Mouse (Mus musculus): ENCODE results near the gene Zfp367. TPM values are rescaled to one million over a fixed set of nuclear protein-coding genes. Genes with fewer than 3 reads are reported as not detected.

Zfp367 gene
- polyA plus RNA-seq, 1 experiment: 15.5 TPM

GRCm38 (mm10) chr13:64092752-64093151 lies 60.2 kb downstream of the Zfp367 start:
- Histone ChIP-seq H3K4me3 (ENCODE audit: insufficient read depth, low read depth, low read length) (no peak overlapping the region), H3K4me1 (ENCODE audit: control insufficient read depth, insufficient read depth, low read length) (no peaks in the 10 kb centered on the region), H3K27me3 (replicated peaks; ENCODE audit: control insufficient read depth, insufficient read depth, low read length) (no peaks in the 10 kb centered on the region; the same call in 1 of the 2 replicates), H3K36me3 (ENCODE audit: control insufficient read depth, insufficient read depth, low read length) (peaks cover 1% of the 10 kb centered on the region; the same call in 1 of the 2 replicates), H3K27ac (ENCODE audit: insufficient read depth, low read depth, low read length) (no peak overlapping the region)
- DNase-seq: no peak
- TF ChIP-seq POLR2A (IDR thresholded peaks at IDR 0.05; ENCODE audit: low read depth, low read length) (no peak), CTCF (conservative IDR thresholded peaks at IDR 0.05; ENCODE audit: insufficient read depth, insufficient read length, low read depth, low read length) (no peak)
- WGBS: 61% methylated on average over 6 of the region's 6 CpGs

GRCm38 (mm10) chr13:64092141-64092540 lies 60.9 kb downstream of the Zfp367 start:
- H3K4me1 ChIP-seq (ENCODE audit: control insufficient read depth, insufficient read depth, low read length): no peaks in the 10 kb centered on the region
- no peak overlapping the region for H3K27ac ChIP-seq (ENCODE audit: insufficient read depth, low read depth, low read length)
- 61% methylated on average over 3 of the region's 3 CpGs for WGBS
- H3K27me3 ChIP-seq (replicated peaks; ENCODE audit: control insufficient read depth, insufficient read depth, low read length): no peaks in the 10 kb centered on the region; the same call in 1 of the 2 replicates
- H3K4me3 ChIP-seq (ENCODE audit: insufficient read depth, low read depth, low read length): no peak overlapping the region
- TF ChIP-seq POLR2A (IDR thresholded peaks at IDR 0.05; ENCODE audit: low read depth, low read length) (no peak), CTCF (conservative IDR thresholded peaks at IDR 0.05; ENCODE audit: insufficient read depth, insufficient read length, low read depth, low read length) (no peak)
- H3K36me3 ChIP-seq (ENCODE audit: control insufficient read depth, insufficient read depth, low read length): no peaks in the 10 kb centered on the region
- DNase-seq: no peak

- Histone ChIP-seq H3K27me3 (replicated peaks; ENCODE audit: control insufficient read depth, insufficient read depth, low read length) (no peaks in the 10 kb centered on the region; the same call in 1 of the 2 replicates), H3K4me3 (ENCODE audit: insufficient read depth, low read depth, low read length) (no peak overlapping the region), H3K36me3 (ENCODE audit: control insufficient read depth, insufficient read depth, low read length) (no peaks in the 10 kb centered on the region), H3K4me1 (ENCODE audit: control insufficient read depth, insufficient read depth, low read length) (no peaks in the 10 kb centered on the region), H3K27ac (ENCODE audit: insufficient read depth, low read depth, low read length) (no peak overlapping the region)
- WGBS: 87% methylated on average over 7 of the region's 7 CpGs
- TF ChIP-seq POLR2A (IDR thresholded peaks at IDR 0.05; ENCODE audit: low read depth, low read length): no peak
- TF ChIP-seq CTCF (conservative IDR thresholded peaks at IDR 0.05; ENCODE audit: insufficient read depth, insufficient read length, low read depth, low read length): no peak
- no peak for DNase-seq
Measured at GRCm38 (mm10) chr13:64091006-64091405, 62.0 kb downstream of the Zfp367 start.

GRCm38 (mm10) chr13:64090278-64090677 lies 62.7 kb downstream of the Zfp367 start:
- Histone ChIP-seq H3K36me3 (ENCODE audit: control insufficient read depth, insufficient read depth, low read length) (no peaks in the 10 kb centered on the region), H3K27ac (ENCODE audit: insufficient read depth, low read depth, low read length) (no peak overlapping the region), H3K4me3 (ENCODE audit: insufficient read depth, low read depth, low read length) (no peak overlapping the region), H3K4me1 (ENCODE audit: control insufficient read depth, insufficient read depth, low read length) (no peaks in the 10 kb centered on the region), H3K27me3 (replicated peaks; ENCODE audit: control insufficient read depth, insufficient read depth, low read length) (no peaks in the 10 kb centered on the region; the same call in 1 of the 2 replicates)
- no peak for DNase-seq
- 64% methylated on average over 5 of the region's 5 CpGs for WGBS
- TF ChIP-seq CTCF (conservative IDR thresholded peaks at IDR 0.05; ENCODE audit: insufficient read depth, insufficient read length, low read depth, low read length) (no peak), POLR2A (IDR thresholded peaks at IDR 0.05; ENCODE audit: low read depth, low read length) (no peak)

GRCm38 (mm10) chr13:64089130-64089529 lies 63.9 kb downstream of the Zfp367 start, which contains the start of gene Hsd17b3:
Hsd17b3 (minus strand) TSS chr13:64089230.
- no peaks in the 10 kb centered on the region for H3K36me3 ChIP-seq (ENCODE audit: control insufficient read depth, insufficient read depth, low read length)
- H3K27ac ChIP-seq (ENCODE audit: insufficient read depth, low read depth, low read length): no peak within 1 kb of the TSS
- DNase-seq: no peak
- H3K4me3 ChIP-seq (ENCODE audit: insufficient read depth, low read depth, low read length): no peak within 1 kb of the TSS
- no peaks in the 10 kb centered on the region; the same call in 1 of the 2 replicates for H3K27me3 ChIP-seq (replicated peaks; ENCODE audit: control insufficient read depth, insufficient read depth, low read length)
- WGBS: 78% methylated on average over 4 of the region's 4 CpGs
- TF ChIP-seq POLR2A (IDR thresholded peaks at IDR 0.05; ENCODE audit: low read depth, low read length) (no peak), CTCF (conservative IDR thresholded peaks at IDR 0.05; ENCODE audit: insufficient read depth, insufficient read length, low read depth, low read length) (no peak)
- H3K4me1 ChIP-seq (ENCODE audit: control insufficient read depth, insufficient read depth, low read length): no peaks in the 10 kb centered on the region

- DNase-seq: no peak
- TF ChIP-seq POLR2A (IDR thresholded peaks at IDR 0.05; ENCODE audit: low read depth, low read length) (no peak), CTCF (conservative IDR thresholded peaks at IDR 0.05; ENCODE audit: insufficient read depth, insufficient read length, low read depth, low read length) (no peak)
- 87% methylated on average over 7 of the region's 7 CpGs for WGBS
- Histone ChIP-seq H3K4me3 (ENCODE audit: insufficient read depth, low read depth, low read length) (no peak overlapping the region), H3K27me3 (replicated peaks; ENCODE audit: control insufficient read depth, insufficient read depth, low read length) (no peaks in the 10 kb centered on the region), H3K27ac (ENCODE audit: insufficient read depth, low read depth, low read length) (no peak overlapping the region), H3K36me3 (ENCODE audit: control insufficient read depth, insufficient read depth, low read length) (no peaks in the 10 kb centered on the region), H3K4me1 (ENCODE audit: control insufficient read depth, insufficient read depth, low read length) (no peaks in the 10 kb centered on the region)
Measured at GRCm38 (mm10) chr13:64088057-64088456, 64.9 kb downstream of the Zfp367 start.

- no peak overlapping the region for H3K27ac ChIP-seq (ENCODE audit: insufficient read depth, low read depth, low read length)
- H3K4me3 ChIP-seq (ENCODE audit: insufficient read depth, low read depth, low read length): no peak overlapping the region
- no peaks in the 10 kb centered on the region for H3K36me3 ChIP-seq (ENCODE audit: control insufficient read depth, insufficient read depth, low read length)
- peak; percentile 78 for DNase-seq
- TF ChIP-seq POLR2A (IDR thresholded peaks at IDR 0.05; ENCODE audit: low read depth, low read length): no peak
- TF ChIP-seq CTCF (conservative IDR thresholded peaks at IDR 0.05; ENCODE audit: insufficient read depth, insufficient read length, low read depth, low read length): no peak
- no peaks in the 10 kb centered on the region for H3K27me3 ChIP-seq (replicated peaks; ENCODE audit: control insufficient read depth, insufficient read depth, low read length)
- no peaks in the 10 kb centered on the region for H3K4me1 ChIP-seq (ENCODE audit: control insufficient read depth, insufficient read depth, low read length)
- WGBS: 54% methylated on average over 5 of the region's 5 CpGs
Measured at GRCm38 (mm10) chr13:64086036-64086435, 67.0 kb downstream of the Zfp367 start.

Data from kidney, adult 2 months (tissue).